Comparison of ENCODE assay signal across 8 mouse cellular contexts in genomic region chr5:140502925-140503324, GRCm38 (mm10). TPM values are rescaled to one million over a fixed set of nuclear protein-coding genes. Genes with fewer than 3 reads are reported as not detected.
DNase-seq lines count a peak whose midpoint lies in the region; ATAC-seq and TF ChIP-seq lines count a peak whose summit lies in the region.
"Not testable (repeated sequence)": the region's sequence is repeated elsewhere in the genome, so short reads cannot be mapped to it uniquely, and the experiment has no call there.

No protein-coding gene starts in this region.

- not testable (repeated sequence) for H3K4me3 ChIP-seq in forebrain, embryonic 14.5 days (ENCODE audit: low read depth, low read length); midbrain, embryonic 13.5 days (replicated peaks)
- H3K4me3 ChIP-seq in heart, embryonic 15.5 days: peak overlapping the region; percentile 31
- H3K4me3 ChIP-seq in kidney, adult 2 months (ENCODE audit: insufficient read depth, low read depth, low read length): peak overlapping the region; percentile 29; the same call in 1 of the 2 replicates
- H3K4me3 ChIP-seq in liver, embryonic 12.5 days: peak overlapping the region; percentile 34
- H3K4me3 ChIP-seq in stomach, embryonic 16.5 days (replicated peaks; ENCODE audit: low read length): peak overlapping the region; percentile 26

- peak; percentile 45 for DNase-seq in CD4-positive, CD25-positive, alpha-beta regulatory T cell, adult 2 months (ENCODE audit: low read depth, low spot score)
- peak; percentile 35 for DNase-seq in cerebellum, adult 11-12 months
- DNase-seq in forebrain, embryonic 14.5 days (ENCODE audit: low spot score): peak; percentile 9
- peak; percentile 90 for DNase-seq in kidney, adult 2 months

- not testable (repeated sequence) for ATAC-seq in forebrain, embryonic 14.5 days; heart, embryonic 15.5 days (replicated peaks; ENCODE audit: insufficient number of reproducible peaks, insufficient read depth, low FRiP score, low read depth); liver, embryonic 12.5 days; midbrain, embryonic 13.5 days; stomach, embryonic 16.5 days (ENCODE audit: insufficient read depth, low FRiP score)

- not testable (repeated sequence) for TF ChIP-seq POLR2A in kidney, adult 2 months (IDR thresholded peaks at IDR 0.05; ENCODE audit: low read depth, low read length)

- H3K9ac ChIP-seq in forebrain, embryonic 14.5 days (ENCODE audit: low read length): peak overlapping the region; percentile 45
- peak overlapping the region; percentile 45 for H3K9ac ChIP-seq in heart, embryonic 15.5 days
- peak overlapping the region; percentile 66 for H3K9ac ChIP-seq in liver, embryonic 12.5 days
- peak overlapping the region; percentile 51; the same call in 1 of the 2 replicates for H3K9ac ChIP-seq in midbrain, embryonic 13.5 days (replicated peaks)
- H3K9ac ChIP-seq in stomach, embryonic 16.5 days (ENCODE audit: low read length): peak overlapping the region; percentile 63

- under 1% methylated on average over 12 of the region's 12 CpGs for WGBS in forebrain, embryonic 14.5 days
- under 1% methylated on average over 12 of the region's 12 CpGs for WGBS in heart, embryonic 15.5 days
- WGBS in kidney, adult 2 months: under 1% methylated on average over 12 of the region's 12 CpGs
- WGBS in liver, embryonic 12.5 days (ENCODE audit: insufficient replicate concordance): under 1% methylated on average over 12 of the region's 12 CpGs
- under 1% methylated on average over 12 of the region's 12 CpGs for WGBS in midbrain, embryonic 13.5 days
- WGBS in stomach, embryonic 16.5 days: under 1% methylated on average over 12 of the region's 12 CpGs

- peaks cover 14% of the 10 kb centered on the region for H3K4me1 ChIP-seq in forebrain, embryonic 14.5 days (ENCODE audit: control insufficient read depth, insufficient read depth, low read length)
- peaks cover 37% of the 10 kb centered on the region for H3K4me1 ChIP-seq in heart, embryonic 15.5 days (replicated peaks)
- not testable (repeated sequence) for H3K4me1 ChIP-seq in kidney, adult 2 months (ENCODE audit: control insufficient read depth, insufficient read depth, low read length)
- H3K4me1 ChIP-seq in liver, embryonic 12.5 days: peaks cover 73% of the 10 kb centered on the region
- H3K4me1 ChIP-seq in midbrain, embryonic 13.5 days (replicated peaks): peaks cover 37% of the 10 kb centered on the region
- H3K4me1 ChIP-seq in stomach, embryonic 16.5 days (ENCODE audit: control insufficient read depth, insufficient read depth, low read length): peaks cover 19% of the 10 kb centered on the region

- H3K36me3 ChIP-seq in forebrain, embryonic 14.5 days (ENCODE audit: control insufficient read depth, insufficient read depth, low read length); heart, embryonic 15.5 days; kidney, adult 2 months (ENCODE audit: control insufficient read depth, insufficient read depth, low read length); liver, embryonic 12.5 days; midbrain, embryonic 13.5 days; stomach, embryonic 16.5 days (ENCODE audit: control insufficient read depth, insufficient read depth, low read length): not testable (repeated sequence)

- H3K27me3 ChIP-seq in forebrain, embryonic 14.5 days (replicated peaks; ENCODE audit: control insufficient read depth, insufficient read depth, low read length); heart, embryonic 15.5 days; kidney, adult 2 months (replicated peaks; ENCODE audit: control insufficient read depth, insufficient read depth, low read length); liver, embryonic 12.5 days (replicated peaks); stomach, embryonic 16.5 days (ENCODE audit: control insufficient read depth, insufficient read depth, low read length): not testable (repeated sequence)
- peaks cover 12% of the 10 kb centered on the region for H3K27me3 ChIP-seq in midbrain, embryonic 13.5 days

- H3K4me2 ChIP-seq in forebrain, embryonic 14.5 days (ENCODE audit: low read length): peak overlapping the region; percentile 35
- H3K4me2 ChIP-seq in heart, embryonic 15.5 days: peak overlapping the region; percentile 60
- peak overlapping the region; percentile 69 for H3K4me2 ChIP-seq in liver, embryonic 12.5 days
- peak overlapping the region; percentile 42 for H3K4me2 ChIP-seq in midbrain, embryonic 13.5 days (replicated peaks)
- peak overlapping the region; percentile 55 for H3K4me2 ChIP-seq in stomach, embryonic 16.5 days (ENCODE audit: low read depth, low read length)

- not testable (repeated sequence) for H3K9me3 ChIP-seq in forebrain, embryonic 14.5 days (replicated peaks; ENCODE audit: control insufficient read depth, low read length); heart, embryonic 15.5 days (replicated peaks); liver, embryonic 12.5 days (replicated peaks); midbrain, embryonic 13.5 days; stomach, embryonic 16.5 days (replicated peaks; ENCODE audit: control insufficient read depth, low read length)

- TF ChIP-seq CTCF in kidney, adult 2 months (conservative IDR thresholded peaks at IDR 0.05; ENCODE audit: insufficient read depth, insufficient read length, low read depth, low read length): not testable (repeated sequence)

- not testable (repeated sequence) for H3K27ac ChIP-seq in forebrain, embryonic 14.5 days (ENCODE audit: low read depth, low read length); kidney, adult 2 months (ENCODE audit: insufficient read depth, low read depth, low read length); midbrain, embryonic 13.5 days
- peak overlapping the region; percentile 52; the same call in 1 of the 2 replicates for H3K27ac ChIP-seq in heart, embryonic 15.5 days
- peak overlapping the region; percentile 75 for H3K27ac ChIP-seq in liver, embryonic 12.5 days
- peak overlapping the region; percentile 39 for H3K27ac ChIP-seq in stomach, embryonic 16.5 days (ENCODE audit: low read length)

RNA-seq across cellular contexts. Expression of gene Chst12, which starts 2.4 kb away (rescaled TPM):
- 11.6 and 15.3 TPM in 2 replicates for polyA plus RNA-seq in forebrain, embryonic 14.5 days (2014; fragmentation: Nextera tagmentation; extraction: Ambion mirVana)
- polyA plus RNA-seq in heart, embryonic 15.5 days (2015; fragmentation: Nextera tagmentation; extraction: Ambion mirVana): 12.2 and 17.4 TPM in 2 replicates
- polyA plus RNA-seq in kidney, adult 2 months (2012; rRNA removed): 6.7 and 8.3 TPM in 2 replicates
- polyA plus RNA-seq in liver, embryonic 12.5 days (2016; fragmentation: Nextera tagmentation; extraction: Ambion mirVana): 12.4 TPM in 2 replicates
- polyA plus RNA-seq in midbrain, embryonic 13.5 days (2015; fragmentation: Nextera tagmentation; extraction: Ambion mirVana): 13.4 and 15.2 TPM in 2 replicates
- polyA plus RNA-seq in stomach, embryonic 16.5 days (2015; fragmentation: Nextera tagmentation; extraction: Ambion mirVana): 22.6 and 27.4 TPM in 2 replicates

RNA-seq across cellular contexts. Expression of gene Gm4869, which starts 57.5 kb away (rescaled TPM):
- polyA plus RNA-seq in forebrain, embryonic 14.5 days (2014; fragmentation: Nextera tagmentation; extraction: Ambion mirVana): not detected in 2 replicates
- polyA plus RNA-seq in heart, embryonic 15.5 days (2015; fragmentation: Nextera tagmentation; extraction: Ambion mirVana): 0.09 TPM in 1 of 2 replicates, not detected in the other
- 0.03 TPM in 1 of 2 replicates, not detected in the other for polyA plus RNA-seq in kidney, adult 2 months (2012; rRNA removed)
- not detected in 2 replicates for polyA plus RNA-seq in liver, embryonic 12.5 days (2016; fragmentation: Nextera tagmentation; extraction: Ambion mirVana)
- not detected in 2 replicates for polyA plus RNA-seq in midbrain, embryonic 13.5 days (2015; fragmentation: Nextera tagmentation; extraction: Ambion mirVana)
- polyA plus RNA-seq in stomach, embryonic 16.5 days (2015; fragmentation: Nextera tagmentation; extraction: Ambion mirVana): not detected in 2 replicates

Comparison
In these comparisons a context has a peak if more than half of its experiments do, and no peak if none do; other contexts are left out.
1. DNase-seq: peak in every context shown above with its lines; median percentile 90 in kidney, adult 2 months; 45 in CD4-positive, CD25-positive, alpha-beta regulatory T cell, adult 2 months; 35 in cerebellum, adult 11-12 months; 9 in forebrain, embryonic 14.5 days.